Mouse (Mus musculus) mouse embryonic stem cell (cell line): Measurements from ENCODE around the gene Dcxr.

Source experiments
- in situ Hi-C, 2 experiments: fragments of 300-500 bp; cut with MboI; formaldehyde crosslinking; loops; 1 replicate in 1 of 2; 3 replicates in 1 of 2; pipeline ENCODE4 v1.14.3; 2019 to 2020; ENCODE audit warnings: low sequenced_read_pairs in 2 of 2, low pct_unique_long_range_greater_than_20kb in 1 of 2, mixed read lengths in 1 of 2; ENCODE audit not compliant: unreplicated experiment in 1 of 2

Dcxr gene

GRCm38 (mm10) chr11:120714546-120714945, 12.5 kb downstream of the Dcxr start:
- in situ Hi-C loops = no loop called here

- in situ Hi-C loops = no loop called here
Observed at GRCm38 (mm10) chr11:120713580-120714518, 13.2 kb downstream of the Dcxr start, which contains the start of the genes Cenpx and Lrrc45. Gene Cenpx (minus strand): TSS chr11:120713738. Gene Lrrc45 (plus strand): TSS chr11:120713925.

- in situ Hi-C loops = no loop called here
Observed at GRCm38 (mm10) chr11:120712771-120713568, 14.1 kb downstream of the Dcxr start.

GRCm38 (mm10) chr11:120711980-120712604, 15.0 kb downstream of the Dcxr start:
- in situ Hi-C loops = no loop called here

DNA sequence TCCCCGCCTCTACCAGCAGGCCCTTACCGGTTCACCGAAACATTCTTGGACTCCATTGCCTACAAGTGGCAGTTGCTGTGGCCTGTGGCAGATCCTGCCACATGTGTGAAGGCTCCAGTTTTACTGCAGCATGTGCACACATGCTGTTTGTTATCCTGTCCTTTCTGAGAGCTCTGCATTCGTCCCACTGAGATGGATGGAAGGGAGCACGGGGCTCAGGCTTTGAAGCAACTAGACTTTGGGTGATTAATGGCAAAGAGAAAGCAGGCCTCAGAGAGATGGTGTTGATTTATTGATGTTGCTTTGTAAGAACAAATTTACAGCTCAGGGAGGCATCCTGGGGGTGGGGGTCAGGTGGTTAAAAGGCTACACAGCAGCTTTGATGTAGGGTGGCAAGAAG, 16.4 kb downstream of the Dcxr start:
- in situ Hi-C loops = no loop called here

DNA sequence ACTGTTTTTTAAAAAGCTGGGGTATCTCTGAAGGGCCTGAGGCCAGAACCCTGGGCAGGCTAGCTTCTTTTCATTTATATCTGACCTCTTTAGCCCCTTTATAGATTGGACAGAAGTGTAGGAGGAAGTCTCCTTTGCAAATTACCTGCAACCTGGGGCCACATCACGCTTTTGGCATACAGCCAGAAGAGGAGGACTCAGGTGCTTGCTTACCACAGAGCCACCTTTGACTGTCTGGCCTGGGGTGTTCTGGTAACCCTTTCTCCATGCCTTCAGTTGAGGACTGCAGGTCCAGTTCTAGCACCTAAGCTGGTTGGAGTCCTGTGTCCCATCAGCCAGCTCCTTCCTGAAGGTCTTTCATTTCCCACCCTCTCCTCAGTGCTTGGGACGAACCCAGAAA, 17.5 kb downstream of the Dcxr start:
- in situ Hi-C loops = no loop called here

DNA sequence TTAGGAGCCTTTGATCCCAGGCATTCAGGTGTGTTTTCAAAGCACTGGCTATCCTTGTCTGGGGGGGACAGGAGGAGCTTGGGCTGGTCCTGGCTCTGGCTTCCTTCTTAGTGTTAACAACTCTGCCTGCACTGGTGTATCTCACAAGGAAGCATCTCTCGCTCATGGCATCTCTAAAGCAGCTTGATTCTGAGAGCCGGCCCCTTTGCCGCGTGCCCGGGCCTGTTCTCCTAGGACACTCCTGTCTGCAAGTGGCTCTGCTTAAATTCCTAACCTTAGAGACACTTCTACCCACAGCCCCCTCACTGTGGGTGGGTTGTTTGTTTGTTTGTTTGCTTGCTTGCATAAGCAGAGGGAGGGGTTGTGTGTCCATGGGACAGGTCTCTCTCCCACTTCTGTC, 19.1 kb downstream of the Dcxr start:
- in situ Hi-C loops = no loop called here

GRCm38 (mm10) chr11:120707225-120707624, 19.9 kb downstream of the Dcxr start:
- in situ Hi-C loops = no loop called here

GRCm38 (mm10) chr11:120706120-120706519, 21.0 kb downstream of the Dcxr start:
- in situ Hi-C loops = no loop called here

DNA sequence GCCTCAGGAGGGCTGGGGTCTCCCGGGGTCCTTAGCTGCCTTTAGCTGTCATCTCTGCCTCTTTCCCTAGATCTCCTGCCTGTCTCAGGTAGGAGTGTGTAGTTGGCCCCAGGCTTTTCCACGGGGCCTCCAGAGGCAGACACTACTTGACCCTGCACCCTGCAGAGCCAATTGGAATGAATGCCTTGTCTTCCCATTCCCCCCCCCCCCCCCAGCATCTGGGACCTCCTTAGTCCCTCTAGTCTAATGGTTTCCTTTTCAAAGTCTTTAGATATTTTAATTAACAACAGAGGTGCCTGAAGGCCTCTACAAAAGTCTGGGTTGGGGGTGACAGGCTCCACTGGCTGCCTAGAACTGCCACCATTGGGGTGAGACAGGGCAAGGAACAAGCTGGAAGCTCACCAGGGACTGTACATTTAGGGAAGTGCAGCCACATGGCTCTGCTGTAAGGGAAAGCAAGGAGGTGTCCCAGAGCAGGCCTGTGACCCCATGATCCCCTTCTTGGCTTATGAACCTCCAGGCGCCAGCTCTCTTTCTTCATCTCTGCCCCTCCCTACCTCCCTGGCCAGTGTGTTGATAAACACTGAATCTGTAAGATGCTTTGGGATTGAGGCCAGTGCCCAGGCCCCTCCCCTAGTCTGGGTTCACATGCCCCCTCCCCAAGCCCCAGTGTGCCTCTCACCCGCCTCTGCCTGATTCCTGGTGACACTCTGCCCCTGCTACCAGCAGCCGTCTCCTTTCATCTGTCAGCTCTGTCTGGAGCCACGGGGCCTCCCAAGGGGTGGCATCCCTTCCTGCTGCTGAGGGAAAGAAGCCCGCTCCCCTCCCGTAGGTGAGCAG, 22.4 kb downstream of the Dcxr start:
- in situ Hi-C loops = no loop called here

GRCm38 (mm10) chr11:120703696-120704454, 23.2 kb downstream of the Dcxr start:
- in situ Hi-C loops = no loop called here

- in situ Hi-C loops = no loop called here
Observed at GRCm38 (mm10) chr11:120697741-120698140, 29.3 kb downstream of the Dcxr start.

DNA sequence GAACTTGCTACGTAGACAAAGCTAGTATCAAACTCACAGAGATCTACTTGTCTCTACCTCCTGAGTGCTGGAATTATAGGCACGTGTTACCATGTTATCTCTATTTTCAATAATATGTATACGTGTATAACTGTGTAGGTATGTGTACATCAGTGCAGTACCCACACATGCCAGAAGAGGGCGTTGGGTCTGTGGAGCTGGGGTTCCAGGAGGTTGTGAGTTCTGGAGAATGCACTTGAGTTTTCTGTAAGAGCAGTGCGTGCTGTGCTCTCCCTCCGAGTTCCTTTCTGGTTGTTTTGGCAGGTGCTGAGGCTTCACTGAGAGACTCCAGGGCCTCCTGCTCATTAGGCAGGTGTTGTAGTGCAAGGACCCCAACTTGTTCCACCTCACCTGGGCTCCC, 30.5 kb downstream of the Dcxr start:
- in situ Hi-C loops = no loop called here

DNA sequence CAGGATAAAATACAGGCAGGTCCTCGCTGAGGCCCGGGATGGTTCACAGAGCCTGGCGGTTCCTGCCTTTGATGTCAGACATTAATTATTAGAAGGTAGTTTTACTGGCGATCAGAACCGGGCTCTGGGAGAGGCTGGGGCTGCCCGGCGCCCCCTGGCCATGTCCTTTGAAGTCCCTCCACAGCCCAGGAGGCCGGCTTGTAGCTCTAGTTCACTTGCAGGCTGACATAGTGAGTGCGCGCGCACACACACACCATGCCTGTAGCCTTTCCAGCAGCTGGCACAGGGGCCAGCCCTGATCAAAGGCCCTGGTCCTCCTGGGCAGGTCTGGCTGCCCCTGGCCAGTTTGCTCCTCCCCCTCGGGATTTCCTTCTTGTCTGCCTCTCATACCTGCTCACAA, 31.4 kb downstream of the Dcxr start:
- in situ Hi-C loops = no loop called here

DNA sequence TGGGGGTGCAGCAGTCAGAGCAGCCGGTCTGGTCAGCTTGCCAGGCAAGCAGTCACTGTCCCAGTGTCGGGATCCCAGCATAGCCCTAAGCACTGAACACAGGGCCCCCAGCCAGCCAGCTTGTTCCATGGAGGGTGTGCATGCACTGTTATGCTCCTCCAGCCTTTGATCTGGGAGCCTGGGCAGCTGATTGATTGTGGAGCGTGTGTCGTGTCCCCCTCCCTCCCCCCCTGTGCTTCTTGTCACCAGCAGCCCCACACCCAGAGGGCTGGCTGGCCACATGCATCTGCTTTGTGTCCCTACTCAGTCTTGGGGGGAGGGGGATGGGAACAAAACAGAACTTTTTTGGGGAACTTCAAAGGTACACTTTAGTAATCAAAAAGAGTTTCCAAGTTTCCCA, 31.9 kb downstream of the Dcxr start:
- in situ Hi-C loops = no loop called here

DNA sequence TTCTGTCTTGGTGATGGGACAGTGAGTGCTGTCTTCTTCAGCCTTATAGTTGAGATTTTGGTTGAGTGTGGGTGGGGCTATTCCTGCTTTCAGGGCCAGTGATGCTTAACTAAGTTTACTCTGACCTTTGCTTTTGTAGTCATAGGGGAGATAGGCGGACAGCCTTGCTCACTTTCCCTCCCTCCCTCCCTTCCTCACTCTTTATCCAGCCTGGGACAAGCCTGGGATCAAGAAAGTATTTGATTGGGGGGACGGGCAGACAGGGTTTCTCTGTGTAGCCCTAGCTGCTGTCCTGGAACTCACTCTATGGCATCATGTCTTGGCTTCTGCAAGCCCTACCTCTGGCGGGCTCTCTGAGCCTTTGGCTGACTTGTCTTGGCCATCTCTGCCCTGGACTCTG, 33.6 kb downstream of the Dcxr start:
- in situ Hi-C loops = no loop called here

DNA sequence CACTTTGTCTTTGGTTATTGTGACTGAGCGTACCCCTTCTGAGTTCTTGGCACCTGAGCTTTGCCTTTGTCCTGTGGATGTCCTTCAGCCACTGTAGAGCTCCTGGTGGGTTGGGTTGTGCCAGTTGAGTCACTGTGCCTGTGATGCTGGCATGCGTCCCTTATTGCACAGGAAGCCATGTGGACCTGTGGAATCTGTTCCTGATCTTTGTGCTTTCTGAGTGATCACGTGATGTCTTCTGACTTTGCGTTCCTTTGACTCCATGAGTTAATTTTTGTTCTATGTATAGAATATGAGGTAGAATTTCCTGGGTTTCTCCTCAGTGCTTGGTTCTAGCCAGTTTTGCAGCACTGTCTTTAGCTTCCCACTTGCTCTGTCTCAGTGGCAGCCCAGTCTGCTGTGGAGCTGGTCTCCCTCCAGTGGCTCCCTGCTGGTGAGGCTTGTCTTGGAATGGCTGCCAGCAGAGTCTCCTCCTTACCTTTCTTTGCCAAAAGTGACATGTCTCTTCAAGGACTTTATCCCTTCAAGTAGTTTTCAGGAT, 34.5 kb downstream of the Dcxr start:
- in situ Hi-C loops = no loop called here
